Mouse (Mus musculus) ovary, postnatal 10 days (tissue): Measurements from ENCODE around the gene Ier5.
A peak's percentile ranks its signal among the peaks of the same experiment; 100 is the strongest.

Experiments used
- DNase-seq: peaks from one replicate; pipeline ENCODE4 v3.0.0; 2022; ENCODE audit warnings: low spot score

Gene Ier5

GRCm38 (mm10) chr1:155099280-155099848 lies at the start of gene Ier5:
Ier5 (minus strand) TSS chr1:155099636.
- DNase-seq, result peak; percentile 95

- no peak for DNase-seq
These were observed 47.8 kb upstream of the Ier5 start for GRCm38 (mm10) chr1:155147228-155147627.

- DNase-seq, result no peak
These were observed 47.1 kb upstream of the Ier5 start, which contains the start of gene Mr1 for GRCm38 (mm10) chr1:155146572-155146980. Mr1 (minus strand) TSS chr1:155146814.

- DNase-seq, result no peak
These were observed 46.2 kb upstream of the Ier5 start for GRCm38 (mm10) chr1:155145620-155146019.

- no peak for DNase-seq
These were observed 40.6 kb upstream of the Ier5 start for GRCm38 (mm10) chr1:155140076-155140475.

- DNase-seq, result no peak
These were observed 39.4 kb upstream of the Ier5 start for GRCm38 (mm10) chr1:155138795-155139194.

- DNase-seq, result no peak
These were observed 35.4 kb upstream of the Ier5 start for GRCm38 (mm10) chr1:155134866-155135265.

GRCm38 (mm10) chr1:155127429-155127934 lies 28.0 kb upstream of the Ier5 start:
- no peak for DNase-seq

- no peak for DNase-seq
These were observed 27.3 kb upstream of the Ier5 start for GRCm38 (mm10) chr1:155126716-155127115.

GRCm38 (mm10) chr1:155124397-155124796 lies 25.0 kb upstream of the Ier5 start:
- DNase-seq, result no peak

GRCm38 (mm10) chr1:155121977-155122939 lies 22.8 kb upstream of the Ier5 start:
- no peak for DNase-seq

GRCm38 (mm10) chr1:155119719-155120118 lies 20.3 kb upstream of the Ier5 start:
- no peak for DNase-seq

- DNase-seq, result no peak
These were observed 14.5 kb upstream of the Ier5 start for GRCm38 (mm10) chr1:155113946-155114345.

GRCm38 (mm10) chr1:155112875-155113274 lies 13.4 kb upstream of the Ier5 start:
- DNase-seq, result no peak

GRCm38 (mm10) chr1:155112118-155112517 lies 12.7 kb upstream of the Ier5 start:
- DNase-seq, result no peak

- no peak for DNase-seq
These were observed 12.1 kb upstream of the Ier5 start for GRCm38 (mm10) chr1:155111491-155111890.

GRCm38 (mm10) chr1:155109387-155110350 lies 10.2 kb upstream of the Ier5 start:
- no peak for DNase-seq

- DNase-seq, result no peak
These were observed 9.0 kb upstream of the Ier5 start for GRCm38 (mm10) chr1:155108412-155108811.

GRCm38 (mm10) chr1:155107843-155108242 lies 8.4 kb upstream of the Ier5 start:
- DNase-seq, result no peak

- no peak for DNase-seq
These were observed 6.9 kb upstream of the Ier5 start for GRCm38 (mm10) chr1:155106310-155106709.

GRCm38 (mm10) chr1:155103991-155104390 lies 4.6 kb upstream of the Ier5 start:
- DNase-seq, result no peak

GRCm38 (mm10) chr1:155102631-155103030 lies 3.2 kb upstream of the Ier5 start:
- no peak for DNase-seq
